Mouse (Mus musculus) cerebellum, postnatal 25 days (tissue): ENCODE results near the gene Cpsf4.
A peak's percentile ranks its signal among the peaks of the same experiment; 100 is the strongest.
"Not testable (repeated sequence)": the region's sequence is repeated elsewhere in the genome, so short reads cannot be mapped to it uniquely, and the experiment has no call there.

Source experiments
- DNase-seq, 2 experiments: peaks; one replicate each; pipeline ENCODE4 v3.0.0; 2021; ENCODE audit warnings: mixed read lengths in 2 of 2

The Cpsf4 gene

DNA sequence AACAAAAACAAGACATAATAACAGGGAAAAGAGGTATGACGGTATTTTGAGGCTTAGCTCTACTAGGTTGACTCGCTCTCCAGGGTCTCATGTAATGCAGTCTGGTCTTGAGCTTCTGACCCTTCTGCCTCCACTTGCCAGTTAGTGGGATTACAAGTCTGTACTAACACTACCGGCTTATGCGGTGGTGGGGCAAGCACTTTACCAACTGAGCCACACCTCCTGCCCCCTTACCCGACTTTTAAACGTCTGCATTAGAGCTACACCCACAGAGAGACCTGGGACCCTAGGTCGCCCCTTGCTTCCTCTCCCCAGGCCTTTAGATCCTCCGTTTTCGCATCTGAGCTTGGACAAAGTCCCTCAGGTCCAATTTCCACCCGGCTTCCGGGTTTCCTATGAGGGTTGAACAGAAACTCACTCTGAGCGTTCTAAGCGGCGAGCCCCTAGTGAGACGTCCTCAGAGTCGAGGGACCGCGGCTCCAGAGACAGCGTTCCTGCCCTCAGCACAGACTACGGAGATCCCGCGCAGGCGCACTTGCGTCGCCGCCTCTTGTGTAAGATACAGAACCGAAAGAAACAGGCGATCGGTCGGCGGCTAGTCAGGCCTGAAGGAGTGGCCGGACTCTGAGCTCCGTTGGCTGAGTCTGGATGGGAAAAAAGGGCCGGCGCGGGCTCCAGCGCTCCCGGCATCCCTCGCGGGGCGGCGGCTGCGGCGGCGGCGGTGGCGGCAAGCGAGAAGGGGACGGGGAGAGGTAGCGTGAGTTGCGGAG lies at the start of gene Cpsf4, which contains the start of gene Ptcd1:
Gene Cpsf4, plus strand, starts transcription at position 678 of the 770 bp plus-strand sequence.
Gene Ptcd1, minus strand, starts transcription at position 573 of the 770 bp plus-strand sequence.
- DNase-seq, result peak; percentile 98 to 99

- DNase-seq, result no peak
These were observed 49.0 kb upstream of the Cpsf4 start for GRCm38 (mm10) chr5:145118005-145118404.

DNA sequence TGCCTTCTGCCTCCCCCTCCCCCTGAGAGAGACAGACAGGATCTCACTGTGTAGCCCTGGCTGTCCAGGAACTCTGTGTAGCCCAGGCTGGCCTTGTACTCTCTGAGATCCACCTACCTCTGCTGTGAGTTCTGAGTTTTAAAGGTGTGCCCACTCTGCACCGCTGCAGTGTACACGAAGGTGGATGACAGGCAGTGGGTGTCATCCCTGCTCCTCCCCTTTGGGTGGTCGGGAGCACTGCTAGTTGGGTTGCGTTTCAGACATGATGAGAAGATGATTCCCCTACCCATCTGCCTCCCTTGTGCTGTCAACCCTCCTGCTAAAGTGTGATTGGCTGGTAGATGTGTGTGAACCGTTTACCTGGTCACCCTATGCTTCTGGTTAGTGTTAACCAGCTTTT lies 48.6 kb upstream of the Cpsf4 start:
- DNase-seq, result no peak

DNA sequence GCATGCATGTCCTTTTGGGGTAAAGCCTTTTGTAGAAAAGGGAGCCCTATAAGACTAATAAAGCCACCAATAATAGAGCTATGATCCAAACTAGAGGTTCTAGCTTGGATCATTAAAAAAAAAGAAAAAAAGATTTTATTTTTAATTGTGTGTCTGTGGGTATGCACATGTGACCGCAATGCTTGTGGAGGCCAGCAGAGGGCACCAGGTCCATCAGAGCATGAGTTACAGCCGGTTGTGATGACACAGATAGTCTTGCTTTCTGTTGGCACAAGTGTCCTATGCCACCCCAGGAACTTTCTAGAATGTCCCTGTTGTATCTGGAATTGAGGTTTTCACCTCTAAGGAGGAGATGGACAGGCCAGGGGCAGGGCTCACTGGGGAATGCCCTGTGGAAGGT lies 47.6 kb upstream of the Cpsf4 start:
- DNase-seq, result no peak

- no peak for DNase-seq
These were observed 46.1 kb upstream of the Cpsf4 start for GRCm38 (mm10) chr5:145120921-145121320.

DNA sequence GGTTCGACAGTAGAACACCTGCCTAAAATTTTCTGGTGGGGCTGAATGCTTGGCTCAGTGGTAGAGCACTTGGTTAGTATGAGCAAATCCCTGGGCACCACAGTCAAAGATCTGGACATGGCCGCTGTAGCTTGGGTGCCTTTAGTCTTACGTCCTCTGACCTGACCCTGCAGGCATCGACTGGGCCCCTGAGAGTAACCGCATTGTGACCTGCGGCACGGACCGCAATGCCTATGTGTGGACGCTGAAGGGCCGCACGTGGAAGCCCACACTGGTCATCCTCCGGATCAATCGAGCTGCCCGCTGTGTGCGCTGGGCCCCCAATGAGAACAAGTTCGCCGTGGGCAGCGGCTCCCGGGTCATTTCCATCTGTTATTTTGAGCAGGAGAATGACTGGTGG lies 43.6 kb upstream of the Cpsf4 start:
- DNase-seq, result no peak

DNA sequence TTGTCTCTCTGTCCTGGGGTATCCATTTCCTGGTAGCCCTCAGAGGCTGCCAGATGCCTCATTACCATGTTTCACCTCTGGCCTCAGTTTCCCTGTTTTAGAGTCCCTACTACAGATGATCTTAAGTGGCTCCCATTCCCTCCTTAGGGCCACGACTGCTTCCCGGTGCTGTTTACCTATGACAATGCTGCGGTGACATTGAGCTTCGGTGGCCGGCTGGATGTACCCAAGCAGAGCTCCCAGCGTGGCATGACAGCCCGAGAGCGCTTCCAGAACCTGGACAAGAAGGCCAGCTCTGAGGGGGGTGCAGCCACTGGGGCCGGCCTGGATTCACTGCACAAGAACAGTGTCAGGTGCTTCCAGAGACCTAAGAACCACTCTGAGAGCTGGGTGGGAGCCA lies 40.4 kb upstream of the Cpsf4 start:
- DNase-seq, result no peak

GRCm38 (mm10) chr5:145129124-145129523 lies 37.9 kb upstream of the Cpsf4 start:
- peak in 1 of 2 experiments; percentile 41 for DNase-seq

DNA sequence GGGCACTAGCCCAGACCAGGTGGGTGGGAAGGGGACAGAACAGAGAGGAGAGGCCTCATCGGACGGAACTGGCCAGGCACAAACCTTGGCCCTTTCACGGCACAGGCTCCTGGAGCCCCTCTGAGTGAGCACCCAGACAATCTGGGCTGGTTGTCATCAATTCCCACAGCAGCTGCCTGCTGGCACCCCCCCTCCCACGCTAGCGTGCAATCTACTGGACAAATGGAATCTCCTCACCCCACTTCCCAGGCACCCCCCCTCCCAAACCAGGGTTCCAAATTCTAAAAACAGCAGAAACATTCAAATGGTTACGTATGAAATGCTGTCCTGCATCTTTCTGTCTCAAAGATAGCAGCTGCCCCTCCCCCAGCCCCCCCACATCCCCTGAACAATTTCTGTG lies 37.2 kb upstream of the Cpsf4 start:
- not testable (repeated sequence) for DNase-seq

DNA sequence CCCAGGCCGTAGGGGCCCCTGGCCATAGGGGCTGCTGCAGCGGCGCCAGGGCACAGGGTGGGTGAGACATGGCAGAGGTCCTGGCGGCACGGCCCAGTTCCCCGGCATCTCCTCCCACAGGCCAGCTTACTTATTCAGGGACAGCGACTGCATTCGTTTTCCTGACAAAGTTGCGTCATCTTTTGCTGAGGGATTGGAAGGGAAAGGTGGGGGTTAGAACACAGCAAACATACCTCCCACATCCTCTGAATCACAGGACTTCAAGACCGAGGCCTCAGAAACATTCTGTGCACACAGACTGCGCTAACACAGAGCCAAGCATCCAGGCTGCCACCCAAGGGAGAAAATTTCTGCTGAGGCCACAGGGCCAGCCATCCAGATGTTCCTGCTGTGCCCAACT lies 36.8 kb upstream of the Cpsf4 start:
- DNase-seq, result no peak

DNA sequence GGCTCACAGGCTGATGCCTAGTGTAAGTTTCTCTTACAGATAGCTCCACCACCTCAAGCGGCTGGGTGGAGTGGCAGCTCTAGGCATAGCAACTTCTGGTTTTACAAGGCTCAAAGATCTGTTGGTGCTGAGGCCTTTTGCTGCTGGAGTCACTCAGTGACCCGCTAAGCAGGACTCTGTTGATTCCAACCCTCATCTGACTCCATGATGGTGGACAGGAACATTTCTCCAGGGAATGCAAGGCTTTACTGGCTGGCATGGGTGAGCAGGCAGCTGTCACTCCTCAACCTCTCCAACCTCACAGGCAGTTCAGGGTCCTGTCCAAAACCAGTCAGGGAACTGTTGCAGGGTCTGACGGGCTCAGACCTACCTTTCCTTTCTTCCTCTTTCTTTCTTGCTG lies 36.0 kb upstream of the Cpsf4 start:
- no peak for DNase-seq

DNA sequence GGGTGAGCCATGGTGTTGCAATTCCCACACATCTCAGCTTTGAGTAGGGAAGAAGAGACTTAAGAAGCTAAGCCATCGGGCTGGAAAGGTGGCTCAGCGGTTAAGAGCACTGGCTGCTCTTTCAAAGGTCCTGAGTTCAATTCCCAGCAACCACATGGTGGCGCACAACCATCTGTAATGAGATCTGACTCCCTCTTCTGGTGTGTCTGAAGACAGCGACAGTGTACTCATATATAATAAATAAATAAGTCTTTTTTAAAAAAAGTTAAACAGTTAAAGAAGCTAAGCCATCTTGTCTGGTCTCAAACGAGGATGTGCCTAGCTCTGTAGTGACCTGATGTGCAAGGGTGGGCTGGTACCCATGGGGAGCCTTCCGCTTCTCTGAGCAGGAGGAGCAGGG lies 33.7 kb upstream of the Cpsf4 start:
- DNase-seq, result not testable (repeated sequence)

- no peak for DNase-seq
These were observed 28.2 kb upstream of the Cpsf4 start for GRCm38 (mm10) chr5:145138836-145139235.

DNA sequence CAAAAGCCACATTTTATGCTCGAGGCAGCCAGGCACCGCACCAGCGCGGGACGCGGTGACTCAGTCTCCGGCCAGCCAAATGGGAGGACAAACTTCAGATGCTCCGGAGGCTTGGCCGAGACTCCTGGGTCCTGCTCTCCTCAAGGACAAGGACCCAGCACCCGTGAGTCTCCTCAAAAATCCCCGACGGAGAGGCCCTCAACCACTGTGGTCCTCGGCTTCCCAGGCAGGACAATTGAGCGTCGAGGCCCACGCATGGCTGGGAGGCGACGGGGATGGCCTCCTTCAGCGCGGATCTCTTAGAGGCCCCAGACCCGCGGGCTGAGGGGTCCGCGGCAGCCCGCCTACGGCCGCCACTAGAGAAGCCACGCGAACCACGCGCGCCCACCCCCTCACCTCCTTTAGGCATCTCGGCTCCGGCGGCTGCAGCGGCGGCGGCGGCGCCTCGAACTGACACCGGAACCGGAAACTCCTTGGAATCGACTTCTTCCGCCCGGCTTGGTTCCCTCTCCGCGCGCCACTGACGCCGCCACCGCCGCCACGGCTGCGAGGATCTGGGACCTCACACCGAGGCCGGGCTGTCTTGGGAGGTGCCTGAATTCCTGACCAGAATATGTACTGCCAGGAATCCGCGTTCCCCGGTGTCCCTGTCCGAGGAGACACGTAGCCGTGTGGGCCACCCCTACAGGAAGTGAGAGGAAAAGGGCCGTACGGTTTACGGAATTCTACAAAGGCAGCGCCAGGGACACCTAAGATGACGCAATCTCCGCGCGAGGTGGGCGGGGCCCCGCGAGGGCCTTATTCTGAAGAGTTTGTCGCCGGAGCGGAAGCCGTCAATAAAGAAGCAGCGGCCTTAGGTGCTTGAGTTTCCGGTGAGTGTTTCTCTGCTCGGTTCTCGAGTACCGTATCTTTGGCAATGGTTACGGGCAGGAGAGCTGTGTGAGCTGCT lies 27.2 kb upstream of the Cpsf4 start, which contains the start of the genes Pdap1 and Bud31:
Gene Pdap1, minus strand, starts transcription at position 668 of the 949 bp plus-strand sequence.
Gene Bud31, plus strand, starts transcription at position 792 of the 949 bp plus-strand sequence.
- peak; percentile 96 to 98 for DNase-seq

- DNase-seq, result peak in 1 of 2 experiments; percentile 21
These were observed 26.4 kb upstream of the Cpsf4 start for GRCm38 (mm10) chr5:145140611-145141010.

- no peak for DNase-seq
These were observed 19.3 kb upstream of the Cpsf4 start for GRCm38 (mm10) chr5:145147748-145148147.

GRCm38 (mm10) chr5:145149294-145149693 lies 17.7 kb upstream of the Cpsf4 start:
- no peak for DNase-seq

DNA sequence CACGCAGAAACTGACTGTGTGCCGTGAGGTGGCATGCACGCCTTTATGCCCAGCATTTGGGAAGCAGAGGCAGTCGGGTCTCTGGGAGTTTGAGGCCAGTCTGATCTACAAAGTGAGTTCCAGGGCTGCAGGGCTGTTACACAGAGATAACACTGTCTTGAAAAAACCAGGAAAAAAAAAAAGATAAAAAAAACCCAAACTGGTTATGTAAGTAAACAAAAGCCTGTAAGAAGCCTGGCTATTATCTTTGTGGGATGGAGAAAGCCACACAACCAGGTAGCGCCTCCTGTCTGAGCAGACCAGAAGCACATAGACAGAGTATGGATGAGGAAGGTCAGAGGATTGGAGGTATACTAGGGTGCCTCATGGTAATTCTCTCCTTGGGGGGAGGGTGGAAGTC lies 14.3 kb upstream of the Cpsf4 start:
- DNase-seq, result no peak

DNA sequence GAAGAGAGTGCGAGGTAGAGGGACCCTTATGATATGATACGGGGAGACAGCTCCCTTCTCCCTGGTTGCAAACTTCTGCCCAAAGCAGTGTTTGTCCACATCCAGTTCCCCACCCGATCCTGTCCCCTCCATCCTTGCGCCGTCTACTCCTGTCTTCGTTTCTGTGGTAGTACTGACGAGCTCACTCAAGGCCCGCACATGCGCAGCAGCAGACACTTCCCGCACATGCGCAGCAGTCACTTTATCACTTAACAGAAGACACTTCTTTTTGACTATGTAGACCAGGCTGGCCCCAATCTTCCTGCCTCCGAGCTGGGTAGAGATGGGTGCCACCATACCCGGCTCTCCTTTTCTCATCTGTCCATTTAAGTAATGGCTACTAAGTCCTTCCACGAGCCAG lies 5.7 kb upstream of the Cpsf4 start:
- no peak for DNase-seq

DNA sequence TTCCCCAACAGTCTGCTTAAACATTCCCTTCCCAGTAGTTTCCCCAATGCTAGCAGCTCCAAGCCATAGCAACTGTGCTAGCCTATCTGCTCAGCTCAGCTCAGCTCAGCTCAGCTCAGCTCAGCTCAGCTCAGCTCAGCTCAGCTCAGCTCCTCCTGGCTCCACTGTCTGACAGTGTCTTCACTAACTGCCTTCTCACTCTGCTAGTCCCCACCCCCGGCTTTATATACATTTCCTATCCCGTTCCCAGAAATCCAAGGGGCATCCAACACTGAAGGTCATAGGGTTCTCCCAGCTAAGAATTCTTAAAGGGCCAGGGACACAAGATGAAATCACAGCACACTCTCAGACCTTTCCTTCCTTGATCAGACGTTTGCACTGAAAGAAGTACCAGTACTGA lies 2.3 kb upstream of the Cpsf4 start:
- no peak for DNase-seq

- no peak for DNase-seq
These were observed 1.8 kb upstream of the Cpsf4 start for GRCm38 (mm10) chr5:145165184-145165583.

DNA sequence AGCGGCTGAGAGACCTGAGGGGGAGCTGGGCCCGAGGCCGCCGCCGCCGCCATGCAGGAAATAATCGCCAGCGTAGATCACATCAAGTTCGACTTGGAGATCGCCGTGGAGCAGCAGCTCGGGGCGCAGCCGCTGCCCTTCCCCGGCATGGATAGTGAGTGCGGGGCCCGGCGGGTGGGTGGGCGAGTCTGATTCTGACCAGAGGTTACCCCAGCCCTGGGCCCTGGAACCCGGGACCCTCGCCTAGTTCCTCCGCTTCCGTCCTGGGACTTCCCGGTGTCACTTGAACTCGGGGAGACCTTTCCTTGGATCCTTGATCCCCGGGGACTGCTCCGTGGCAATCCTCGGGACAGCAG lies 271 bp downstream of the Cpsf4 start:
- no peak for DNase-seq

GRCm38 (mm10) chr5:145178461-145178980 lies 11.5 kb downstream of the Cpsf4 start:
- DNase-seq, result no peak
